Mouse (Mus musculus): ENCODE data around the gene Adgra3. TPM values are rescaled to one million over a fixed set of nuclear protein-coding genes. Genes with fewer than 3 reads are reported as not detected.

Adgra3 gene
- polyA plus RNA-seq, 1 experiment from 2014 or later = 25.4 TPM

GRCm38 (mm10) chr5:49999764-50000163 is 59.0 kb downstream of the Adgra3 start:
- no peaks in the 10 kb centered on the region for H3K9me3 ChIP-seq
- no peak overlapping the region for H3K27ac ChIP-seq
- ATAC-seq (ENCODE audit: borderline replicate concordance, extremely low read depth, low FRiP score, low TSS enrichment) = peak; percentile 76; the same call in 1 of the 2 replicates
- H3K9ac ChIP-seq = no peak overlapping the region
- no peak overlapping the region for H3K4me2 ChIP-seq
- 0 out of 2 replicates have a peak, but pooled peaks cover 5% of the 10 kb centered on the region for H3K4me1 ChIP-seq
- H3K27me3 ChIP-seq = no peaks in the 10 kb centered on the region
- H3K4me3 ChIP-seq = no peak overlapping the region
- WGBS = 56% methylated on average over 9 of the region's 9 CpGs
- peaks cover 8% of the 10 kb centered on the region for H3K36me3 ChIP-seq

DNA sequence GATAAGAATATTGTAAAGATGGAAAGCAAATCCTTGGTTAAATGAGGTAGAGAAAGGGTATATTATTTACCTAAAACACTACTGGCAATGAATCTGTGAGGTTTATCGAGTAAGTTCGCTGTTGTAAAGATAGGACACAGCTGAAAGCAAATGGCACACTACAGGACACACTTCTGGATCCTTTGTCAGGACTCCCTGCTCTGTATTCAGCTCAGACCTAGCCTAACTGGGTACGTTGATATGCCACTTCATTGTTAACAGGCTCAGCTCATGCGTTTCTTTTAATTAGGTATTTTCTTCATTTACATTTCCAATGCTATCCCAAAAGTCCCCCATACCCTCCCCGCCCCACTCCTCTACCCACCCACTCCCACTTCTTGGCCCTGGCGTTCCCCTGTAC is 61.8 kb downstream of the Adgra3 start:
- Histone ChIP-seq H3K36me3 (peaks cover 8% of the 10 kb centered on the region), H3K4me3 (no peak overlapping the region), H3K27ac (no peak overlapping the region), H3K27me3 (no peaks in the 10 kb centered on the region), H3K4me2 (no peak overlapping the region), H3K9me3 (no peaks in the 10 kb centered on the region), H3K9ac (no peak overlapping the region), H3K4me1 (0 out of 2 replicates have a peak, but pooled peaks cover 5% of the 10 kb centered on the region)
- 84% methylated on average over 6 of the region's 6 CpGs for WGBS
- no peak for ATAC-seq (ENCODE audit: borderline replicate concordance, extremely low read depth, low FRiP score, low TSS enrichment)

DNA sequence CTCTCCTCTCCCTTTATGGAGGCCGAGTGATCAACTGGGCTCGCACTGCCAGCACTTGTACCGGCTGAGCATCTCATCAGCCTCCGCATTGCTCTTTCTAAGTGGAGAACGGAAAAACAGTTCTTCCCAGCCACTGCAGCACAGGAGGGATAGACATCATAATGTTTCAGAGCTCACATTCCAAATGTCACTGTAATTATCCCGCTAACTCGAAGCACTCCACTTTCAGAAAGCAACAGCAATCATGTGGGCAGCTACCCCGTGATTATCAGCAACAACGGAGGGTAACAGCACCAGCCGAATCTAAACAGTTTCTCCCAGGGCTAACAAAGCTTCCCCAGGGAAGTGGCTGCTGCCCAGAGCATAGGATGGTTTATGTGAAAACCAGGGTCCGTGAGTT is 62.3 kb downstream of the Adgra3 start:
- no peak overlapping the region for H3K27ac ChIP-seq
- H3K4me1 ChIP-seq = 0 out of 2 replicates have a peak, but pooled peaks cover 7% of the 10 kb centered on the region
- H3K36me3 ChIP-seq = peaks cover 8% of the 10 kb centered on the region
- no peak overlapping the region for H3K9ac ChIP-seq
- 57% methylated on average over 11 of the region's 11 CpGs for WGBS
- no peak for ATAC-seq (ENCODE audit: borderline replicate concordance, extremely low read depth, low FRiP score, low TSS enrichment)
- H3K4me3 ChIP-seq = no peak overlapping the region
- no peaks in the 10 kb centered on the region for H3K9me3 ChIP-seq
- no peaks in the 10 kb centered on the region for H3K27me3 ChIP-seq
- H3K4me2 ChIP-seq = no peak overlapping the region

DNA sequence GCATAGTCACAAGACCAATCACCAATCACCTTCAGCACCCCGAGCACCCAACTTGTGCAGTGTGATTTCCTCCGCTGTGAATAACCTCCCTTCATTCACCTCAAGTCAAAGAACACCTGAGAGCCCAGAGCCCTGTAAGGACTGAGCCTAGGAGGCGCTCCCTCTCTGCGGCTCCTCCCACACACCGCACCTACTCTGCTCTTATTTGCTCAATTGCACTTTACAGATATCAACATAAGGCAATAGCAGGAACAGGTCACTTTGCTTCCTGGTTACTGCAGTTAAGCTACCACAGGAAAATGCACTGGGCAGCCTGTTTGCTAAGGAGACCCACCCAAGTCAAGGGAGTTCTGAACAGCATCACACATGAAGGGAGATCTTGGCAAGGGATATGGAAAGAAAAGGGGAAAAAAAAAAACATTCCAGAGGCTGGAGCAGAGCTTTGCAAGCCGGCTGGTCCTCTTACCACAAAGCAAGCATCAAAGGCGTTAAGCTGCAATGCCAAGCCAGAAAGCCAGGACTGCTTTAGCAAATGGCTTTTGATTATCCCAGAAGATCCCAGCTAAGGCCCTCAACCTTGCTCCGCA is 68.0 kb downstream of the Adgra3 start:
- H3K36me3 ChIP-seq = peaks cover 2% of the 10 kb centered on the region; the same call in 1 of the 2 replicates
- 60% methylated on average over 8 of the region's 8 CpGs for WGBS
- no peaks in the 10 kb centered on the region for H3K27me3 ChIP-seq
- no peak overlapping the region for H3K4me2 ChIP-seq
- no peaks in the 10 kb centered on the region for H3K9me3 ChIP-seq
- no peak overlapping the region for H3K4me3 ChIP-seq
- peak overlapping the region; percentile 45 for H3K27ac ChIP-seq
- ATAC-seq (ENCODE audit: borderline replicate concordance, extremely low read depth, low FRiP score, low TSS enrichment) = peak; percentile 75; the same call in 1 of the 2 replicates
- H3K9ac ChIP-seq = no peak overlapping the region
- H3K4me1 ChIP-seq = peaks cover 11% of the 10 kb centered on the region; the same call in 1 of the 2 replicates

DNA sequence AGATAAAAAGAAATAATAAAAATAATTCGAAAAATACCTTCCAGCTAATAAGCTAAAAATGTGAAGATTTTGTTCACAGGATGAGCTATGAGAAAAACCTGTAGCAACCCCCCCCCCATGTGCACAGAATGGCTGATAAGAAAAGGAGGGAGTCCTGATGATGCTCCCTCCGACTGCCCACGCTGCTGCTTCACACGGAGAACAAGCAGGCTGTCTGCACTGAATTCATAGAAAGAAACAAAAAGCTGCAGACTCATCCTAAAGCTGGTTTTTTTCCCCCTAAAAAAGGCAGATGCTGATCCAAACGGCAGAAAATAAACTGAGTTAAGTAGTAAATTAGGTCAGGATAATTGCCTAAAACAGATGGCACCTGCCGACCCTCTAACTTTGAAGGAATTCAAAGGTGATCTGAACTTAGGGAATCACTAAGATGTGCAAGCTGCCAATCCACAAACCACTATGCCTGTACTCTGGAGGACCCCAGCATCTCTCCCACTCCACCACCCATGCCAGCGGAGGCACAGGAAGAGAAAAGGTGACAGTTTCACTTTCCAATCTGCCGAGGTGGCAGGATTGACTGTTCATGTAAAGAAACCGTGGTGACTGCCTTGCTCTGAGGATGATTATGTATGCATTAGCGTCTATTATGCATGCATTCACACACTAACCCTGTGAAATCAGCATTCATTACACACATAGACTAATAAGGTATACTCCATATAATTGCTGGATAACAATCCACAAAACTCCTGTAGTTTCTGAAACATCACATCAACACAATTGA is 70.6 kb downstream of the Adgra3 start:
- peaks cover 13% of the 10 kb centered on the region for H3K36me3 ChIP-seq
- no peaks in the 10 kb centered on the region for H3K9me3 ChIP-seq
- no peak overlapping the region for H3K4me3 ChIP-seq
- H3K9ac ChIP-seq = no peak overlapping the region
- ATAC-seq (ENCODE audit: borderline replicate concordance, extremely low read depth, low FRiP score, low TSS enrichment) = no peak
- no peak overlapping the region for H3K27ac ChIP-seq
- WGBS = 79% methylated on average over 10 of the region's 10 CpGs
- peaks cover 11% of the 10 kb centered on the region; the same call in 1 of the 2 replicates for H3K4me1 ChIP-seq
- H3K27me3 ChIP-seq = no peaks in the 10 kb centered on the region
- no peak overlapping the region for H3K4me2 ChIP-seq

GRCm38 (mm10) chr5:49980727-49981126 is 78.1 kb downstream of the Adgra3 start:
- no peak for ATAC-seq (ENCODE audit: borderline replicate concordance, extremely low read depth, low FRiP score, low TSS enrichment)
- H3K4me3 ChIP-seq = no peak overlapping the region
- H3K4me2 ChIP-seq = no peak overlapping the region
- no peaks in the 10 kb centered on the region for H3K27me3 ChIP-seq
- H3K9ac ChIP-seq = no peak overlapping the region
- 31% methylated on average over 5 of the region's 5 CpGs for WGBS
- H3K36me3 ChIP-seq = peaks cover 18% of the 10 kb centered on the region
- peaks cover 8% of the 10 kb centered on the region; the same call in 1 of the 2 replicates for H3K4me1 ChIP-seq
- no peaks in the 10 kb centered on the region for H3K9me3 ChIP-seq
- peak overlapping the region; percentile 35; the same call in 1 of the 2 replicates for H3K27ac ChIP-seq

DNA sequence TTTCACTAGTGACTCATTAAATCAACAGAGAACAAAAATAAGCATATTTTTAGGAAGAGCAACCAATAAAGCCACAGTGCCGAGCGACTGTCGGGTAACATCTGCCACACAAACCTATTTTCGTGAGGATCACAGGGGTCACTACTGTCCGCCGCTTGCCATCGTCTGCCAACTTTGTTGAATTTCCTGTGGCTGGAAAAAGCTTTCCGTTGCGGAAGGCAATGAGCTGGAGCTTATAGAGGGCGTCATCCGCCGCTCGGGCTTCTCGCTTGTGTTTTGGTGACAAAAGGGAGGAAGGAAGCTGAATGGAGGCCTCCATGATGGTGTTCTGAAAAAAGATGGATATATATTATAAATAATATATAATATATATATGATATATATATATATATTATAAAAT is 79.6 kb downstream of the Adgra3 start:
- Histone ChIP-seq H3K9ac (no peak overlapping the region), H3K4me3 (no peak overlapping the region), H3K36me3 (peaks cover 23% of the 10 kb centered on the region), H3K27ac (no peak overlapping the region), H3K4me2 (no peak overlapping the region), H3K4me1 (peaks cover 8% of the 10 kb centered on the region; the same call in 1 of the 2 replicates), H3K27me3 (no peaks in the 10 kb centered on the region), H3K9me3 (no peaks in the 10 kb centered on the region)
- no peak for ATAC-seq (ENCODE audit: borderline replicate concordance, extremely low read depth, low FRiP score, low TSS enrichment)
- 73% methylated on average over 14 of the region's 14 CpGs for WGBS

DNA sequence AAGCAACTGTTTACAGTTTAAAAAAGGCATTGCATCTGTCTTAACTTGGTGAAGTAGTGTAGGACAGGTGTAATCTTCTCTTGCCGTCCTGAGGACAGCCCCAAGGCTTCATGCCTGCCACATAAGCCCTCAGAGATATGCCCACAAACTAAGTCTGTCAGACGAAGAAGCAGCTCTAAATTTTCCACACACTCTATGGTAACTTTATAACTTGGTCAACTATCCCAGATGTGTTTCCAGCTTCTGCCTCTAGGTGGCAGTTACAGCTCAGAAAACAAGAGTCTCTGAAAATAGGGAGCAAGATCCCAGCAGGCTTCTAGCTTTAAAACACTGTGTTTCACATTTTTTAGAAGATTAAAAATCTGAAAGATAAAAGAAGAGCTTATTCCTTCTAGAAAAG is 82.8 kb downstream of the Adgra3 start:
- peaks cover 4% of the 10 kb centered on the region; the same call in 1 of the 2 replicates for H3K4me1 ChIP-seq
- H3K9me3 ChIP-seq = no peaks in the 10 kb centered on the region
- H3K36me3 ChIP-seq = peaks cover 25% of the 10 kb centered on the region
- WGBS = 51% methylated on average over 2 of the region's 2 CpGs
- H3K27ac ChIP-seq = no peak overlapping the region
- no peak for ATAC-seq (ENCODE audit: borderline replicate concordance, extremely low read depth, low FRiP score, low TSS enrichment)
- no peak overlapping the region for H3K4me3 ChIP-seq
- H3K9ac ChIP-seq = no peak overlapping the region
- H3K27me3 ChIP-seq = no peaks in the 10 kb centered on the region
- no peak overlapping the region for H3K4me2 ChIP-seq

DNA sequence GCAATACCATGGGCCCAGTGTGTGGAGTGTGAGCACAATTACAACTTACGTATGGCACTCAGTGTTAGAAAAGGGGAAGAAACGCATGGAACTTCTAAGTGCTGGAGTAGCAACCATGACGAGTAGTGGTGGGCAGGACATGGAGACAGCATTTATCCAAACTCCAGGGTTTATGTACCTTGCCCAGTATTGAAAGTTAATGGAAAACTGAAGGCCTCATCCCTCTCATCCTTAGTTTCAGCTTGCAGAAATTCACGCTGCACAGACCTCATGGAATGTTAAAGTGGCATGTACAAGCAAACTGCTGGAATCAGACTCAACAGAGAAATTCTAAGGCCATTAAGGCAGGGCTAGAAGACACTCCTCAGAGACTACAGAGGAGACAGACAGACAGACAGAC is 84.6 kb downstream of the Adgra3 start:
- Histone ChIP-seq H3K27ac (no peak overlapping the region), H3K9ac (no peak overlapping the region), H3K4me3 (no peak overlapping the region), H3K27me3 (no peaks in the 10 kb centered on the region), H3K36me3 (peaks cover 25% of the 10 kb centered on the region), H3K4me2 (no peak overlapping the region), H3K4me1 (no peaks in the 10 kb centered on the region), H3K9me3 (no peaks in the 10 kb centered on the region)
- no peak for ATAC-seq (ENCODE audit: borderline replicate concordance, extremely low read depth, low FRiP score, low TSS enrichment)
- WGBS = 92% methylated on average over 4 of the region's 4 CpGs

- H3K36me3 ChIP-seq = peaks cover 24% of the 10 kb centered on the region; the same call in 1 of the 2 replicates
- no peaks in the 10 kb centered on the region for H3K4me1 ChIP-seq
- no peaks in the 10 kb centered on the region for H3K9me3 ChIP-seq
- WGBS = 67% methylated on average over 8 of the region's 8 CpGs
- H3K9ac ChIP-seq = no peak overlapping the region
- H3K27me3 ChIP-seq = no peaks in the 10 kb centered on the region
- H3K27ac ChIP-seq = 0 out of 2 replicates have a peak overlapping the region, but pooled peaks have one; percentile 55
- H3K4me2 ChIP-seq = no peak overlapping the region
- no peak overlapping the region for H3K4me3 ChIP-seq
- ATAC-seq (ENCODE audit: borderline replicate concordance, extremely low read depth, low FRiP score, low TSS enrichment) = no peak
Measured at GRCm38 (mm10) chr5:49969660-49970059, 89.1 kb downstream of the Adgra3 start.

DNA sequence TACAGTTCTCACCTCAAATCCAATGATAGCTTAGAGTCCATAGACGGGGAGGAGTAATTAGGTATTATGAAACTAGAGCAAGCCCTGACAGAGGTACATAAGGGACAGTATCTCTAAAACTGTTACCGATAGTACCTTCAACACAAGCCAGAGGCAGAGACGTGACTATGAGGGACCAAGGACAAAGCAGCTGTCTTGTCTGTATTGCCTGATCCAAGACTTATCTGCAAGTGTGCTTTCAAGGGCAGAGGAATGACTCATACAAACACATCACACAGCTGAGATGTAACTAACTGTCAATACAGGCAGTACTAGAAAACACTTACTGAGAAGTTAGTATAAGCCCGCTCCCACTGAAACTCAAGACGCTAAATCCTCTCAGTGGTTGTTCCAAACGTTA is 91.1 kb downstream of the Adgra3 start:
- peaks cover 26% of the 10 kb centered on the region for H3K36me3 ChIP-seq
- WGBS = 81% methylated on average over 6 of the region's 6 CpGs
- no peaks in the 10 kb centered on the region for H3K4me1 ChIP-seq

GRCm38 (mm10) chr5:49965810-49966209 is 93.0 kb downstream of the Adgra3 start:
- H3K9me3 ChIP-seq = no peaks in the 10 kb centered on the region
- H3K4me3 ChIP-seq = no peak overlapping the region
- H3K36me3 ChIP-seq = peaks cover 39% of the 10 kb centered on the region
- no peak overlapping the region for H3K4me2 ChIP-seq
- no peak for ATAC-seq (ENCODE audit: borderline replicate concordance, extremely low read depth, low FRiP score, low TSS enrichment)
- no peaks in the 10 kb centered on the region for H3K27me3 ChIP-seq
- no peak overlapping the region for H3K9ac ChIP-seq
- 63% methylated on average over 8 of the region's 8 CpGs for WGBS
- no peaks in the 10 kb centered on the region for H3K4me1 ChIP-seq
- peak overlapping the region; percentile 37; the same call in 1 of the 2 replicates for H3K27ac ChIP-seq

More for the DNA sequence above, 91.1 kb downstream of the Adgra3 start:
- no peak overlapping the region for H3K27ac ChIP-seq
- H3K9ac ChIP-seq = no peak overlapping the region
- no peak overlapping the region for H3K4me2 ChIP-seq
- no peak for ATAC-seq (ENCODE audit: borderline replicate concordance, extremely low read depth, low FRiP score, low TSS enrichment)
- no peaks in the 10 kb centered on the region for H3K27me3 ChIP-seq
- no peaks in the 10 kb centered on the region for H3K9me3 ChIP-seq
- H3K4me3 ChIP-seq = no peak overlapping the region

All from lung, embryonic 15.5 days (tissue).